Mouse (Mus musculus) left cerebral cortex, postnatal 4 days (tissue): Measurements from ENCODE around the gene Dcaf12. TPM values are rescaled to one million over a fixed set of nuclear protein-coding genes. Genes with fewer than 3 reads are reported as not detected.

Experiments used
- DNase-seq: peaks from one replicate; pipeline ENCODE4 v3.0.0-alpha.2; 2022
- intact Hi-C: fragments of 180-260 bp; cut with DNase I; formaldehyde crosslinking; loops from one replicate; pipeline ENCODE4 v1.15.1; 2025
- total RNA-seq, 2 experiments: library from RNA; stranded (reverse); gene quantifications; 2 replicates each; pipeline ENCODE4 v1.2.3; 2021

Gene Dcaf12
- 10 to 100 TPM; 56.7 to 57.5 TPM for total RNA-seq

DNA sequence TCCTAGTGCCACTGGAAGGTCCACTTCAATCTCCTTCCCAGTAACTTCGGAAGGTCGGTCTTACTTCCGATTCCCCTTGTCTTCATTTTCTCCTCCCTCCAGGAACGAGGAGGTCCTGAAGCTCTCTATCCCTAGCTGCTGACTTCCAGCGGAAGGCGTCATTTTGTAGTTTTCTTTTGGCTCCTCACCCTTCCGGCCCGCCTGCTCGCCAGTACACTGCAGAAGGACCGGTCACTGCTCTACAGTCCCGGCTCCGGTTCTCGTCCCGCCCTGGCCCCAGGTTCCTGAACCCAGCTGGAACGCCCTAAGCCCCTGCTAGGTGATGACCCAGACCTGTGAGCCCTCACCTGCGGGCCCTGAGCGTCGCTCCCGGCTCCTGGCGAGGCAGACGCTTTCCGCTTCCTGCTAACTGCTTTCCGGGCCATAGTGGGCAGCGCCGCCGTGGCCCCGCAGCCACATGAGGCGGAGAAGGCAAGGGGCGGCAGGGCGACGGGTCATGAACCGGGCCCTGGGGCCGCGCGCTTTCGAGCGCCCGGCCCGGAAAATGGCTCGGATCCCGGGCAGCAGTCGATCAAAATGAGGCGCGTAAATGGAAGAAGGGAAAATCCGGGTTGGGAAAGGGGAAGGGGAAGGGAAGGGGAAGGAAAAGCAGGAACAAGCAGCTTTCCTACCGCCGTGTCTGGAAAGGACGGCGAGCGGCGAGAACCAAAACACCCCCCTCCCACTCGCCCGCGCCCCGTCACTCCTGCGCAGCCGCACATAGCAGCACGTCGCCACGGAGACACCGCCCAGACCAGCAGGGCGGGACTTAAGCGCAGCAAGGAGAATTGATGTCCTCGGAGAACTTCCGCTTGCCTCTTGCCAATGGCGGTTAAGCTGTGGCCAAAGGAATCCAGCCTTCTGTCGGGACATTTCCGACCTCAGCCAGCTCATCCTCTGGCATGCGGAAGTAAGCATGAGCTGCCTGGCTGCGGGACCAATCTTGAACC, at the start of gene Dcaf12:
TSS of gene Dcaf12 (minus strand) at position 749 of the 989 bp plus-strand sequence.
- peak; percentile 96 for DNase-seq
- intact Hi-C loops, result loop anchor here (10.0 kb wide), 1 partner anchor 80 kb away; no protein-coding TSS in a partner anchor

DNA sequence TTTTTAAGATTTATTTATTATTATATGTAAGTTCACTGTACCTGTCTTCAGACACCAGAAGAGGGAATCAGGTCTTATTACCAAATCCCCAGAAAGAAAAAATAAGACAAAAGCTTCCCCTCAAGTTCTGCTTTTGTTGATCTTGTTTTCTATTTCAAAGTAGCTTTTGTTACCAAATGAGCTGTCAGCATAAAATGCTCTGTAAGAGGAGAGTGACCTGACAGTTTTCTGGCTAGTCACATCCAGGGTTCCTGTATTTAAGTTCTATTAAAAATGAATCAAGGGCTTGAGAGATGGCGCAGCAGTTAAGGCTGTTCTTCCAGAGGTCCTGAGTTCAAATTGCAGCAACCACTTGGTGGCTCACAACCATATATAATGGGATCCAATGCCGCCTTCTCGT, 46.4 kb upstream of the Dcaf12 start:
- DNase-seq, result no peak
- intact Hi-C loops, result no loop called here

GRCm38 (mm10) chr4:41359358-41359757, 44.7 kb upstream of the Dcaf12 start:
- intact Hi-C loops, result no loop called here

DNA sequence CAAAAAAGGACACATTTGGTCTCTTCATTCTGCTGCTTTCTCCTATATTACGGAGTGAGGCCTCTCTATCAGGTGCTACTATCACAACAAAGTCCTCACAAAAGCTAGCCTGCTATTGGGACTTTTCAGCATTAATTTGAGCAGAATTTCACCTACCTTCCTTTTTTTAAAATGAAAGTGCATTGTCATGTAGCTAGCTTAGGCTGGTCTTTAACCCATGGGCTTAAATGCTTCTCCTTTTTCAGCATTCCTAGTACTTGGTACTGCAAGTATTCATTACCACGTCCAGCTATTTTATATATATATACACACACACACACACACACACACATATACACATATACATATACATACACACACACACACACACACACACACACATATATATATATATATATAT, 44.0 kb upstream of the Dcaf12 start:
- no peak for DNase-seq

More at GRCm38 (mm10) chr4:41359358-41359757, 44.7 kb upstream of the Dcaf12 start:
- DNase-seq, result no peak

GRCm38 (mm10) chr4:41357154-41357553, 42.5 kb upstream of the Dcaf12 start:
- intact Hi-C loops, result no loop called here
- no peak for DNase-seq

More for the DNA sequence above, 44.0 kb upstream of the Dcaf12 start:
- intact Hi-C loops, result no loop called here

DNA sequence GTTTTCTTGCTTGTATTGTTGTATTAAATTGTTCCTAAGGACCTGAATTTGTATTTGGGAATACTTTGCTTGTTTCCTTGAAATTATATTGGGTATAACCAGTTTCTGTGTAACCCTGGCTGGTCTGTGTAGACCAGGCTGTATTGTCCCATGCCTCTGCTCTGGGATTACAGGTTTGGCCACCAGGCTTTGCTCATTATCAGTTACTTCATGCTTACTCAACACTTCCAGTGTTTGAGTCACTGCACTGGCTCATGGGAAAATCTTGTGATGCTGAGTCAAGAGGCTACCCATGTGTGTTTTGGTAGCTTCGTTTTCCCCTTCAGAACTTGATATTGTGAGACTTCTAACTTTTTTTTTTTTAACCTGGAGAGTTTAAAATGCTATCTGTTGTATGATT, 38.6 kb upstream of the Dcaf12 start:
- intact Hi-C loops, result no loop called here

DNA sequence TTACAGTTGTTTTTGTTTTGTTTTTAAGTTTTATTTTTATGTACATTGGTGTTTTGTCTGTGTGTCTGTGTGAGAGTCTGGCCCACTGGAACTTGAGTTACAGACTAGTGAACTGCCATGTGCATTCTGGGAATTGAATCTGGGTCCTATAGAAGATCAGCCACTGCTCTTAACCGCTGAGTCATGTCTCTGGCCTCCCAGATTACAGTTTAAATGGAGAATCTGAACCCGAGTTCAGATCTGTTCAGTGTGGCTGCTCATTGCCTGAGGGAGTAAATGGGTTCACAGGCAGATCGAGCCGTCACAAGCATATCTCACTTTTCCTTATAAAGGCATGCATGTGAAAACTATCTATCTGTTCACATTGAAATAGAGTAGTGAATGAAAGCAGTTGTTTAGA, 38.1 kb upstream of the Dcaf12 start:
- intact Hi-C loops, result no loop called here

More for the DNA sequence above, 38.6 kb upstream of the Dcaf12 start:
- DNase-seq, result no peak

GRCm38 (mm10) chr4:41349199-41349591, 34.5 kb upstream of the Dcaf12 start:
- intact Hi-C loops, result no loop called here
- DNase-seq, result no peak

More for the DNA sequence above, 38.1 kb upstream of the Dcaf12 start:
- no peak for DNase-seq

GRCm38 (mm10) chr4:41348584-41349198, 34.0 kb upstream of the Dcaf12 start, which contains the start of gene Ubap1:
Ubap1 (plus strand) TSS chr4:41348996.
- intact Hi-C loops, result no loop called here
- DNase-seq, result peak; percentile 97

GRCm38 (mm10) chr4:41347839-41348238, 33.1 kb upstream of the Dcaf12 start:
- DNase-seq, result no peak
- intact Hi-C loops, result no loop called here

GRCm38 (mm10) chr4:41346011-41346410, 31.3 kb upstream of the Dcaf12 start:
- intact Hi-C loops, result no loop called here

GRCm38 (mm10) chr4:41340912-41341550, 26.3 kb upstream of the Dcaf12 start:
- intact Hi-C loops, result no loop called here
- DNase-seq, result no peak

More at GRCm38 (mm10) chr4:41346011-41346410, 31.3 kb upstream of the Dcaf12 start:
- no peak for DNase-seq

DNA sequence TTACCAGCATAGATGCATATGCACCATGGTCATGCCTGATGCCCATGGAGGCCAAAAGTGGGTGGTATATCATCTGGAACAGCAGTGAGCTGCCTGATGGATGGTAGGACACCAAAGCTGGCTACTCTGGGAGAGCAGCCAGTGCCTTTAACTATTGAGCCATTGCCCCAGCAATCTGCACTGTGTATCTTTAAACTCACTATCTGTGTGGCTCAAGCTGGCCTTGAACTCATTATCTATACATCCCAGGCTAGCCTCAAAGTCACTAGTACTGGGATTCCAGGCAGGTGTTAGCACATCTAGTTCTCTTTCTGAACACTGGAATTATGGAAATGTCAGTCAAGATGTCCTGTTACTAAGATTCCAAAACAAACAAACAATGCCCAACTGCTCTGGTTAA, 21.9 kb upstream of the Dcaf12 start:
- DNase-seq, result no peak
- intact Hi-C loops, result no loop called here

- intact Hi-C loops, result no loop called here
Observed at GRCm38 (mm10) chr4:41331698-41332421, 17.2 kb upstream of the Dcaf12 start.

DNA sequence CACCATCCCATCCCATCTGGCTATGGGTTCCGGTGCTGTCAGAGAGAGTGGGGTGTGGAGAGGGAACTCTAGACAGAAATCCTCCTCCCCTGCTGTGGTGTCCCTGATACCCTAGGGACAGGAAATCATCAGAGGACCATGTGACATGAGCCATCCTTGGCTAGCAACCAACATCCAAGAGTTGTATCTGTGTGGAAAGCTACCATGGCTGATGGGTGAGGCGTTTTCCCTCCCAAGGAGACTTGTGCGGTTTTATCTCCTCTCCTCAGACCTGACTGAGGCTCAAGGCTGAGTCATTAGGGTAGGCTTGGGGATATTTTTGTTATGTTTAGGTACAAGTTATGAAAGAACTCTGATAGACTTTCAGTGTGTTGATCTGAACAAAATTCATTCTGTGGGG, 16.4 kb upstream of the Dcaf12 start:
- intact Hi-C loops, result no loop called here

More at GRCm38 (mm10) chr4:41331698-41332421, 17.2 kb upstream of the Dcaf12 start:
- DNase-seq, result no peak

GRCm38 (mm10) chr4:41329481-41329880, 14.8 kb upstream of the Dcaf12 start:
- intact Hi-C loops, result no loop called here
- DNase-seq, result no peak

More for the DNA sequence above, 16.4 kb upstream of the Dcaf12 start:
- DNase-seq, result no peak

DNA sequence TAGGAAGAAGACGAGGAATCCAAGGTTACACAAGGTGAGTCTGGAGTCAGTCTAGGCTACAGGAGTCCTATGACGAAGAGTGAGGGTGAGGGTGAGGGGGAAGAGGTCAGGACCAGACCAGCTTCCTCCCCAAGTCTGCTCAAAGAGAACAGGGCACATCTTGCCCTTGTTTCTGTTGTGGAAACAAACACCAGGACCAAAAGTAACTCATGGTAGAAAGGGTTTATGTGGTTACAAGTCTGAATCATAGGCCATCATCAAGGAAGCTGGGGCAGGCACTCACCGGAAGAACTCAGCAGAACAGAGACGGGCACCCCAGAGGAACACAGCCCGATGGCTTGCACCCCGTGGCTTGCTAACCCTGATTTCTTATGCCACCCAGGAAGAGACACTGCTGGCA, 12.2 kb upstream of the Dcaf12 start:
- DNase-seq, result no peak
- intact Hi-C loops, result no loop called here

DNA sequence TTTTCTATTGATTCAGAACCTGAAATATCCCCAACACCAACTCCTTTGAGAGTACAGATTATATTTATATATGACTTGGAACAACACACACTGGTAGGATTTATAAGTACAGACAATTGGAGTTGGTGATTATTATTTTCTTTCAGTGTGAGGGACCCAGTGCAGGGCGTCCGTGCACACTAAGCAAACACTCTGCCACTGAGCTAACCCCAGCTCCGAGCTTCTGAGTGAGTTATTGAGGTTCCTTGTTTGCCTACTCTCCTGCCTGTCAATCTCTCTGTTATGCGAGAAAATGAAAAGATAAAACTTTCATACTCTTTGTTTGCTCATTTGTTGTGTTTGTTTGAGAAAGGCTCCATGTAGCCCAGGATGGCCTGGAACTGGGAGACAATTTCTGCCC, 6.3 kb upstream of the Dcaf12 start:
- intact Hi-C loops, result no loop called here
- no peak for DNase-seq

DNA sequence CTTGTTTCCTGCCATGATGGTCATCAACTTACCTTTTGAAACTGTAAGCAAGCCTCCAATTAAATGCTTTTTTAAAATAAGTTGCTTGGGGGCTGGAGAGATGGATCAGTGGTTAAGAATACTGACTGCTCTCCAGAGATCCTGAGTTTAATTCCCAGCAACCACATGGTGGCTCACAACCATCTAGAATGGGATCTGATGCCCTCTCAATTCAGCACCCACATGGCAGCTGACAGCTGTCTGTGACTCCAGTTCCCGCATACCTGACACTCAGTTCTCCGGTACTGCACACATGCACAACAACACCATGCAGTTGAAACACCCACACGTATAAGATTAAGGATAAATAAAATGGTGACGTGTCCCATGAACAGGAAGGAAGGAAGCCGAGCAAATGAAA, 3.6 kb upstream of the Dcaf12 start:
- no peak for DNase-seq
- intact Hi-C loops, result loop anchor here (10.0 kb wide), 1 partner anchor 77 kb away; no protein-coding TSS in a partner anchor

DNA sequence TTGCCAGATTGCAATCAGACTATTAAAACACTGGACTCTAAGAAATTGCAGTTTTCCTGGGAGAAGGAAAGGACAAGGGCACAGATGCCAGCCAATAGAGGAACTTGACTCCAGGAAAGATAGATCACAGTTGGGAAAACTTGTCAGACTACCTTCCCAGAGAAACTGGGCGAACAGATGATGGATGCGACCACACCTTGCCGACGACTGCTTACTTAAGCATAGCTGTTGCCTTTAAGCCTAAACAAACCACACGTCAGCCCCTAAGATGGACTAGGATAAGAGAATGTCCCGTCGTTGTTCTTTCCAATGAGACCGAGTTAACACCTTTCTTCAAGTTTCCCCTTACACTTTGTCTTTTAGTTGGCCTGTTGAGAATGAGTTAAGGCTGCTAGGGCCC, 484 bp upstream of the Dcaf12 start:
- intact Hi-C loops, result loop anchor here (10.0 kb wide), 1 partner anchor 80 kb away; no protein-coding TSS in a partner anchor
- no peak for DNase-seq
